Mouse (Mus musculus): ENCODE data around the gene Gm20479.

Gm20479 gene

GRCm38 (mm10) chr7:27356861-27357594, at the start of gene Gm20479:
Gene Gm20479 (minus strand): TSS chr7:27357419.
- no peak for DNase-seq

- DNase-seq, result no peak
Observed at GRCm38 (mm10) chr7:27406481-27406880, 49.3 kb upstream of the Gm20479 start.

- no peak for DNase-seq
Observed at GRCm38 (mm10) chr7:27404203-27404942, 47.2 kb upstream of the Gm20479 start.

- peak; percentile 76 for DNase-seq
Observed at GRCm38 (mm10) chr7:27402675-27403074, 45.5 kb upstream of the Gm20479 start.

- DNase-seq, result no peak
Observed at GRCm38 (mm10) chr7:27400545-27400944, 43.3 kb upstream of the Gm20479 start.

- DNase-seq, result peak; percentile 71
Observed at GRCm38 (mm10) chr7:27397048-27397949, 40.1 kb upstream of the Gm20479 start.

- DNase-seq, result peak; percentile 74
Observed at GRCm38 (mm10) chr7:27396184-27397047, 39.2 kb upstream of the Gm20479 start.

GRCm38 (mm10) chr7:27395521-27396183, 38.4 kb upstream of the Gm20479 start:
- no peak for DNase-seq

- no peak for DNase-seq
Observed at GRCm38 (mm10) chr7:27391416-27391815, 34.2 kb upstream of the Gm20479 start.

GRCm38 (mm10) chr7:27389213-27389612, 32.0 kb upstream of the Gm20479 start:
- no peak for DNase-seq

GRCm38 (mm10) chr7:27384731-27385130, 27.5 kb upstream of the Gm20479 start:
- DNase-seq, result peak; percentile 72

- no peak for DNase-seq
Observed at GRCm38 (mm10) chr7:27384134-27384533, 26.9 kb upstream of the Gm20479 start.

GRCm38 (mm10) chr7:27383233-27383632, 26.0 kb upstream of the Gm20479 start:
- no peak for DNase-seq

- DNase-seq, result no peak
Observed at GRCm38 (mm10) chr7:27381560-27381959, 24.3 kb upstream of the Gm20479 start.

GRCm38 (mm10) chr7:27381009-27381408, 23.8 kb upstream of the Gm20479 start:
- no peak for DNase-seq

GRCm38 (mm10) chr7:27379836-27380235, 22.6 kb upstream of the Gm20479 start:
- DNase-seq, result no peak

- DNase-seq, result peak; percentile 61
Observed at GRCm38 (mm10) chr7:27378431-27378830, 21.2 kb upstream of the Gm20479 start.

- peak; percentile 68 for DNase-seq
Observed at GRCm38 (mm10) chr7:27375274-27375673, 18.1 kb upstream of the Gm20479 start.

GRCm38 (mm10) chr7:27371715-27372462, 14.7 kb upstream of the Gm20479 start:
- DNase-seq, result no peak

- DNase-seq, result no peak
Observed at GRCm38 (mm10) chr7:27369111-27369510, 11.9 kb upstream of the Gm20479 start.

- DNase-seq, result no peak
Observed at GRCm38 (mm10) chr7:27367976-27368375, 10.8 kb upstream of the Gm20479 start.

Measured in right cerebral cortex, postnatal 14 days (tissue).